Mouse (Mus musculus): ENCODE measurements around the gene Efna1.

Gene Efna1

GRCm38 (mm10) chr3:89244982-89245687 is 35.8 kb downstream of the Efna1 start:
- DNase-seq (ENCODE audit: low spot score in 2 of 2), result peak in 1 of 2 experiments; percentile 67

DNA sequence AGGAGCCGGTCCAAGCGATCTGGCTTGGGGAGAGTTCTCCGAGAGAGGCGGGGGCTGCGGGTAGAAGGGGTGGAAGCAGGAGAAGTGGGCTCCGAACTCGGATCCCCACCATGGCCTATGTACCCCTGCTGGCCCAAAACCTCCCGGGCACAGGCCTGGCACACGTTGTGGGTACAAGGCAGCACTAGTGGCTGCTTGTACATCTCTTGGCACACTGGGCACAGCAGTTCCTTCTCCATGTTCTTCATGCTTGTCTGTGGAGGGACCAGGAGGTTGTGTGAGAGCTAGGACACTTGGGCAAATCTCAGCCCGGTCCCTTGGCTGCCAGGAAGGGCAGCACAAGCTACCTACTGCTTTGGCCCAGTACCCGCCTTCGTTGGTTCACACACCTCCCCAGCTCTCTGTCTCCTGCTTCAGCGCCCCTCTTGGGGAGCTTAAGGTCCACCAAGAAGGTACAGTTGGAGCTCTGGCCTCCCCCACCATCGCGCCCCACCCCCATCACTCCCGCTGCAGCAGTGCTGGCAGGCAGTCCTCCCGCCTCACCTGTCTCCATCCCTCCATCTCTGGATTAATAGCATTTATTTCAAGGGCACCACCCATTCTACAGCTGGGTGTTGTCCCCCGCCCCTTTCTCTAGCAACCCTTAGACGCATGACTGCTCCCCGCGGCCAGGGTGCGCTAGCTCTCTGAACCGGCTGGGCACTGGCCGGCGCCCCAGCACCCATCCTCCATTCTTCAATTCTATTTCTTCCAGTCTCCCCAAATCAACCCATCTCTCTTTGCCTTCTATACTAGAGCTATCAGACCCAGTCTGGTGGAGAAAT is 36.6 kb downstream of the Efna1 start:
- DNase-seq (ENCODE audit: low spot score in 2 of 2), result no peak

GRCm38 (mm10) chr3:89243609-89244008 is 37.3 kb downstream of the Efna1 start:
- no peak for DNase-seq (ENCODE audit: low spot score in 2 of 2)

DNA sequence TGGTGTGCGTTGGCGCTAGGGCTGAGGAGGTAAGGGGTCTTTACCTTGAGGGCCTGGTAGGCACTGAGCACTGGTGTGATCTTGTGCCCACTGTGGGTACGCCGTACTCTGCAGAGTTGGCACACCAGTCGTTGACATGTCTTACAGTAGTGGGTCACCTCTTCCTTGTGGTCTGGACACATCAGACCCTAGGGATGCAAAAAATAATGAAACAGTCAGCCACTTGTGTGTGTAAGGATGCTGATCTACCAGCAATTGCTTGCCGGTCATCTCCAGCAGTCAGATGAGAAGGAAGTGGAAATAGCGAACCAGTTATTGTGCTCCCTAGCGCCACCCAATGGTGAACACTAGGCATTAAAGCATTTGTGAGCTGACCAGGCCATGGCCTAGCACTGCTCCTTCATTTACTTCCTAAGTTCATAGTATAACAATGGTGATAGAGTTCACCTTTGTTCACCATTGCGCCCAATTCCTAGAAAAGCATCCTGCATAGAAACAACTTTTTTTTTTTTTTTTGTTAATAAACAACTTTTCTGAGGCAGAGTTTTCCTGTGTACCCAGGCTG is 38.5 kb downstream of the Efna1 start:
- DNase-seq (ENCODE audit: low spot score in 2 of 2), result no peak

GRCm38 (mm10) chr3:89238494-89238893 is 42.4 kb downstream of the Efna1 start:
- no peak for DNase-seq (ENCODE audit: low spot score in 2 of 2)

DNA sequence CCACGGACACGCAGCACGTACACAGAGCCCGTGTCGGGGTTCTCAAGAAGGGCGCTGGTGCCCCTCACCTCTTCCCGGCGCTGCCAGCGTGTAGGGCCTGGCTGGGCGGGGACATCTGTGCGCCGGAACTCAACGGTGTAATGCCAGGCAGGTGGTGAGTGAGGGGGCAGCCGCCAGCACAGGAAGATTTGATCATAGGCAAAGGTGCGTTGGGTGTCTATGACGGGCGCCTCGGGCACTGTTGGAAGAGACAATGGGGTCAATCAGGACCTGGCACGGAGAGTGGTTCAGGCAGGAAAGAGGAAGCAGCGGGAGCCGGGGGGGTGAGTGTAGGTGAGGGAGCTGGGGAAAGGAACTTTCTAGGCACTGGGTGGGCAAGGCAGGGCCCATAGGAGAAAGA is 43.3 kb downstream of the Efna1 start:
- no peak for DNase-seq (ENCODE audit: low spot score in 2 of 2)

DNA sequence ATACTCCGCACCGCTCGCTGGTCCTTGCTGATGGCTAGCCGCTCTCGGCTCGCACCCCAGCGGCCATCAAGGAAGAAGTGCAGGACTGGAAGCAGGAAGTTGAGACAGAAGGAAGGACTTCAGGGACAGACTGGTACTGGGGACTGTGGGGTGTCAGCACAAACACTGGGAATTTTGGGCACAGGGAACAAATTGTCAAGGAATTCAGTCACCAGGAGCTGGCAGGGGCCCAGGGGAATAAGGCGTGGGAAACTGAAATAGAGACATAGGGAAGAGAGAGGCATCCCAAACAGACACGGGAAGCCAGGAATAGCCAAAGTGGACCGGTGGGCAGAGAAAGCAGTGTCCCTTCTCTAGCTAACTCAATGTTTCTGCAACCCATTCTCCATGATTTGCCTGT is 44.4 kb downstream of the Efna1 start:
- DNase-seq (ENCODE audit: low spot score in 2 of 2), result no peak

DNA sequence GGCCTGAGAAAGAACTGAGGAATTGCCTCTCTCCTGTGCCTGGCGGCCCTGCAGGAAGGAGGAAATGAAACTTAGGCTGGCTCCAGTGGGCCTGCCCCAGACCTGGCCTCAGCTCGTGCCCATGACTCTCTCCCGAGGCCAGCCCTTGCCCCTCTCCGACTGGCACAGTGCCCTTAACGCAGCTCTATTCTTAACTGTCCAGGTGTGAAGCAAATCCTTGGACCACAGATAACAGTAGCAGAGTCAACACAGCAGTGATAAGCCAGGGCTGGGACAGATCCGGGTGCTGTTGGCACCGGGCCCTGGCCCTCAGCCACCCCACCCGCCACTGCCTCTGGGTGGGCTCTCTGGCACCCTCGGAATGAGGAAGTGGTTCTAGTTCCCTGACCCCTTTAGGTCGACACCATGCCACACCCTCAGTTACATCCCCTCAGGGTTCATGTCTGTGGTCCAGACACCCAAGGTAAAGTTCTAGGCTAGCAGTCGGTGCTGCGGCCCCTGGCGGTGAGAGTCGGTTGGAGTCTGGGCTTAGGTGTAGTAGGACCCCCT is 47.3 kb downstream of the Efna1 start:
- DNase-seq (ENCODE audit: low spot score in 2 of 2), result no peak

- DNase-seq (ENCODE audit: low spot score in 2 of 2), result no peak
Observed at GRCm38 (mm10) chr3:89232614-89233013, 48.3 kb downstream of the Efna1 start.

DNA sequence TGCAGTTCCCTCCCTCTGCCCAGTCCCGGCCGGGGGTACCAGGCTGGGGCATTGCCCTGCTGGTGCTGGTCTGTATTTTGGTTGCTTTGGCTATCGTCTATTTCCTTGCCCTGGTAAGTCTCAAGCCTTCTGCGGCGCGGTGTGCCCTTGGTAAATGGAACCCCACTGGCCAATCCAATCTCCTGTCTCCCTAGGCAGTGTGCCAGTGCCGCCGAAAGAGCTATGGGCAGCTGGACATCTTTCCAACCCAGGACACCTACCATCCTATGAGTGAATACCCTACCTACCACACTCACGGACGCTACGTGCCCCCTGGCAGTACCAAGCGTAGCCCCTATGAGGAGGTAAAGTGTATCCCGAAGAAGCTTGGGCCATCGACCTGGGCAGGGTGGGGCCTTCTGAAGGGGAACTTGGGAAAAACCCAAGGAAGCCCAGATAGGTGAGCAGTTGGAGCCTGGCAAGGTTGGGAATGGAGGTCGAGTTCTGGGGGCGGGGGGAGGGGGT is 49.1 kb downstream of the Efna1 start:
- DNase-seq (ENCODE audit: low spot score in 2 of 2), result no peak

GRCm38 (mm10) chr3:89231345-89231744 is 49.6 kb downstream of the Efna1 start:
- DNase-seq (ENCODE audit: low spot score in 2 of 2), result no peak

GRCm38 (mm10) chr3:89230561-89230960 is 50.4 kb downstream of the Efna1 start:
- no peak for DNase-seq (ENCODE audit: low spot score in 2 of 2)

- no peak for DNase-seq (ENCODE audit: low spot score in 2 of 2)
Observed at GRCm38 (mm10) chr3:89229276-89229675, 51.7 kb downstream of the Efna1 start.

GRCm38 (mm10) chr3:89228836-89229235 is 52.1 kb downstream of the Efna1 start, which contains the start of gene Muc1:
Gene Muc1 (plus strand): TSS chr3:89229057.
- no peak for DNase-seq (ENCODE audit: low spot score in 2 of 2)

- peak; percentile 65 to 73 for DNase-seq (ENCODE audit: low spot score in 2 of 2)
Observed at GRCm38 (mm10) chr3:89228180-89228549, 52.8 kb downstream of the Efna1 start.

- peak; percentile 90 to 95 for DNase-seq (ENCODE audit: low spot score in 2 of 2)
Observed at GRCm38 (mm10) chr3:89227307-89228179, 53.4 kb downstream of the Efna1 start.

GRCm38 (mm10) chr3:89226900-89227299 is 54.0 kb downstream of the Efna1 start, which contains the start of gene Mtx1:
Gene Mtx1 (minus strand): TSS chr3:89227088.
- DNase-seq (ENCODE audit: low spot score in 2 of 2), result no peak

GRCm38 (mm10) chr3:89226361-89226760 is 54.6 kb downstream of the Efna1 start:
- no peak for DNase-seq (ENCODE audit: low spot score in 2 of 2)

GRCm38 (mm10) chr3:89225918-89226317 is 55.0 kb downstream of the Efna1 start:
- no peak for DNase-seq (ENCODE audit: low spot score in 2 of 2)

DNA sequence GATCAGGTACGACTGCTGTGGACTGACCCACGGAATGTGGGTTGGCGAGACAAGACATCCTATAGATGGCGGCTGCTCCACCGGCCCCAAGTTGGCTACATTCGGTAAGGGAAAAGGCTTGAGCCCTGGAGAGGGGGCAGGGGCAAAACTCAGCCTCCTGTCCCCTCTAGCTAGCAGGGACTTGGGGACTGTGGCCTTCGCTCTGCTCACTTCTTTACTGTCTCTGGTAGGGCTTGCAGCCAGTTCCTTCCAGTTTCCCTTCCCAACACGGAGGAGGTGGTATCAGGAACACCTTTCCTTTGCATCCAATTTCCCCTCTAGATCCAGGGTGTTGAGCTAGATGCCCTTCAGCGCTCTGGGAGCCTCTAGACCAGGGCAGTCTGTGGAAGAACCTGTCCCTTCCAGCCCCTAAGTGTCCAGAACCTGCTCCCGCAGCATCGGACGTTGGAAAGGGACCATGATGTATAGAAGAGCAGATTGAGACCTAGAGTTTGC is 55.6 kb downstream of the Efna1 start:
- no peak for DNase-seq (ENCODE audit: low spot score in 2 of 2)

- no peak for DNase-seq (ENCODE audit: low spot score in 2 of 2)
Observed at GRCm38 (mm10) chr3:89224796-89225195, 56.1 kb downstream of the Efna1 start.

Measured in right cerebral cortex, postnatal 36 days (tissue).